Mouse (Mus musculus): ENCODE data around the gene Cux2. TPM values are rescaled to one million over a fixed set of nuclear protein-coding genes. Genes with fewer than 3 reads are reported as not detected.

The Cux2 gene
- polyA plus RNA-seq, 1 experiment: not detected

DNA sequence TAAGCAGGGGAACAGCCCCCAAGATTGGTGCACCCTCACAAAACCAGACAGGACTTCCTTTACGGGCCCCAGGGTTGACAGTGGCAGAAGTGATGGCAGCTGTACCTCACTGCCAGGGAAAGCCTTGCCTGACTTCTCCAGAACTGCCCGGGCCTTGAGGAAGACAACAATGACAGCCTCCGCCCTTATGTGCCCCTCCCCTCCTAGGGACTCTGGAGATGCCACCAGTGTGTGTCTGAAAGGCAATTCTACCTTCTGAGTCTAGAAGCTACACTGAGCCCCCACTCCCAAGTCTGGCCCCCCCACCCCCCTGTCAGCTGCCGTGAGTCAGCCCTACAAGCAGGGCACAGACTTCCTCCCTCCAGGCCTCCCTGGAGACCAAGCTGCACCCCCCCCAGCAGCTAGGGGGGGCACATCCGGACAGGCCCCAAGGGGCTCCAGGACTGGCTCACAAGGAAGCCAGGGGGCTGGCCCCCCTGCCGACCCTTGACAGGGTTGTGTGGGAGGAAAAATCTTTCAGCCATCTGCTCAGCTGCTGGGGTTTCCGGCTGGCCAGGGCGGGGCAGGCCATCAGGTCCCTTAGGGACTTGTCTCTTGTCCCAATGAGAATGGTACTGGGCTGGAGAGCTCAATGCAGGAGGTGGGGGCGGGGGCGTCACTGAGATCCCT lies 216.2 kb downstream of the Cux2 start:
- Histone ChIP-seq H3K9me3 (no peaks in the 10 kb centered on the region), H3K4me1 (peaks cover 85% of the 10 kb centered on the region), H3K4me3 (replicated peaks) (peak overlapping the region; percentile 95), H3K36me3 (replicated peaks; ENCODE audit: low read length) (peaks cover 59% of the 10 kb centered on the region), H3K27me3 (replicated peaks) (peaks cover 13% of the 10 kb centered on the region)
- TF ChIP-seq FLI1 (IDR thresholded peaks at IDR 0.05; ENCODE audit: low read length) (no peak), GATA1 (IDR thresholded peaks at IDR 0.05; ENCODE audit: borderline replicate concordance, low read length) (no peak)

- Histone ChIP-seq H3K27me3 (replicated peaks) (peaks cover 7% of the 10 kb centered on the region), H3K36me3 (replicated peaks; ENCODE audit: low read length) (peaks cover 64% of the 10 kb centered on the region), H3K9me3 (no peaks in the 10 kb centered on the region), H3K4me3 (replicated peaks) (peak overlapping the region; percentile 95), H3K4me1 (peaks cover 85% of the 10 kb centered on the region)
- TF ChIP-seq FLI1 (IDR thresholded peaks at IDR 0.05; ENCODE audit: low read length): no peak
- TF ChIP-seq GATA1 (IDR thresholded peaks at IDR 0.05; ENCODE audit: borderline replicate concordance, low read length): no peak
Observed at GRCm38 (mm10) chr5:121833159-121833558, 216.7 kb downstream of the Cux2 start.

GRCm38 (mm10) chr5:121832376-121833155 lies 217.3 kb downstream of the Cux2 start:
- H3K36me3 ChIP-seq (replicated peaks; ENCODE audit: low read length): peaks cover 70% of the 10 kb centered on the region

GRCm38 (mm10) chr5:121831002-121831601 lies 218.8 kb downstream of the Cux2 start:
- TF ChIP-seq FLI1 (IDR thresholded peaks at IDR 0.05; ENCODE audit: low read length) (no peak), GATA1 (IDR thresholded peaks at IDR 0.05; ENCODE audit: borderline replicate concordance, low read length) (no peak)
- Histone ChIP-seq H3K27me3 (replicated peaks) (no peaks in the 10 kb centered on the region), H3K36me3 (replicated peaks; ENCODE audit: low read length) (peaks cover 85% of the 10 kb centered on the region), H3K9me3 (no peaks in the 10 kb centered on the region), H3K4me1 (peaks cover 94% of the 10 kb centered on the region), H3K4me3 (replicated peaks) (peak overlapping the region; percentile 71)

More at GRCm38 (mm10) chr5:121832376-121833155, 217.3 kb downstream of the Cux2 start:
- H3K27me3 ChIP-seq (replicated peaks): peaks cover 2% of the 10 kb centered on the region
- TF ChIP-seq FLI1 (IDR thresholded peaks at IDR 0.05; ENCODE audit: low read length) (no peak), GATA1 (IDR thresholded peaks at IDR 0.05; ENCODE audit: borderline replicate concordance, low read length) (no peak)
- peaks cover 85% of the 10 kb centered on the region for H3K4me1 ChIP-seq
- peak overlapping the region; percentile 95 for H3K4me3 ChIP-seq (replicated peaks)
- H3K9me3 ChIP-seq: no peaks in the 10 kb centered on the region

- no peaks in the 10 kb centered on the region for H3K27me3 ChIP-seq (replicated peaks)
- no peak overlapping the region for H3K4me3 ChIP-seq (replicated peaks)
- H3K36me3 ChIP-seq (replicated peaks; ENCODE audit: low read length): peaks cover 92% of the 10 kb centered on the region
- TF ChIP-seq GATA1 (IDR thresholded peaks at IDR 0.05; ENCODE audit: borderline replicate concordance, low read length) (no peak), FLI1 (IDR thresholded peaks at IDR 0.05; ENCODE audit: low read length) (no peak)
- H3K9me3 ChIP-seq: no peaks in the 10 kb centered on the region
- peaks cover 97% of the 10 kb centered on the region for H3K4me1 ChIP-seq
Observed at GRCm38 (mm10) chr5:121828491-121829432, 221.1 kb downstream of the Cux2 start.

DNA sequence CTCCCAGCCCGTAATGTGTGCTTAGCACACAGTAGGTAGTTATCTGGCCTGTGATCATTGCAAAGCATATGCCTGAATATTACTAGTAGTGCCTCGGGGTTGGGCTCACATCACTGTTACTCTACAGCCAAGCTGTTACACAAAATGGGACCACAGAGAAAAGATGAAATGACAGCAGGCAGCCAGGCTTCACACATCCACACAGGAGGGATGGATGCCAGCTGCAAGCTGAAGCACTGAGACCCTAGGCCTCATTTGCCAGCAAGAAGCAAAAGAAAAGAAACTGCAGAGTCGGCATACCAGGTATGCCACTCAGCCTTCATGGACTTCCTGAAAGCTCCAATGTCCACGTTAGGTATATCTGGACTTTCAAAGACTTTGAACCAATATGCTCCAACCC lies 222.0 kb downstream of the Cux2 start:
- no peaks in the 10 kb centered on the region for H3K27me3 ChIP-seq (replicated peaks)
- peak overlapping the region; percentile 48 for H3K4me3 ChIP-seq (replicated peaks)
- no peak for TF ChIP-seq GATA1 (IDR thresholded peaks at IDR 0.05; ENCODE audit: borderline replicate concordance, low read length)
- TF ChIP-seq FLI1 (IDR thresholded peaks at IDR 0.05; ENCODE audit: low read length): no peak
- no peaks in the 10 kb centered on the region for H3K9me3 ChIP-seq
- peaks cover 97% of the 10 kb centered on the region for H3K4me1 ChIP-seq
- peaks cover 98% of the 10 kb centered on the region for H3K36me3 ChIP-seq (replicated peaks; ENCODE audit: low read length)

DNA sequence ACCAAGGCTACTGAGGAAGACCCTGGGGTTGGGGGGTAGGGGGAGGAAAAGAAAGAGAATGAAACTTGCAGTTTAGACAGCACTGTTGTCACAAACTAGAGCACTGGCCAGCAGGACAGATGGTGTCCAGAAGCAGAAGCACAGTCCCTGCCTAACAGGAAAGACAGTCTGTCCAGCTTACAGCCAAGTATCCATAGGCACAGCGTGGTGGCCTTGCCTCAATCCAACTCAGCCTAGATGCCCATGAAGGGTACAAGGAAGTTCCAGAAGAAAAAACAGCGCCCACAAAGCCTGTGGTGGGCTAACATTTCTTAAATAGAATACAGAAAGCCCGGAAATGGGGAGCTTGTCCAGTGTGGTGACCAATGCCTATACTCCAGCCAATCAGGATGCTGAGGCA lies 224.3 kb downstream of the Cux2 start:
- TF ChIP-seq GATA1 (IDR thresholded peaks at IDR 0.05; ENCODE audit: borderline replicate concordance, low read length) (no peak), FLI1 (IDR thresholded peaks at IDR 0.05; ENCODE audit: low read length) (no peak)
- peaks cover 97% of the 10 kb centered on the region for H3K4me1 ChIP-seq
- H3K27me3 ChIP-seq (replicated peaks): no peaks in the 10 kb centered on the region
- peak overlapping the region; percentile 74 for H3K4me3 ChIP-seq (replicated peaks)
- peaks cover 99% of the 10 kb centered on the region for H3K36me3 ChIP-seq (replicated peaks; ENCODE audit: low read length)
- no peaks in the 10 kb centered on the region for H3K9me3 ChIP-seq

- TF ChIP-seq FLI1 (IDR thresholded peaks at IDR 0.05; ENCODE audit: low read length) (no peak), GATA1 (IDR thresholded peaks at IDR 0.05; ENCODE audit: borderline replicate concordance, low read length) (no peak)
- Histone ChIP-seq H3K36me3 (replicated peaks; ENCODE audit: low read length) (peaks cover 100% of the 10 kb centered on the region), H3K27me3 (replicated peaks) (no peaks in the 10 kb centered on the region), H3K4me1 (peaks cover 100% of the 10 kb centered on the region), H3K9me3 (no peaks in the 10 kb centered on the region), H3K4me3 (replicated peaks) (peak overlapping the region; percentile 85)
Observed at GRCm38 (mm10) chr5:121824121-121824520, 225.8 kb downstream of the Cux2 start.

- no peaks in the 10 kb centered on the region for H3K27me3 ChIP-seq (replicated peaks)
- H3K36me3 ChIP-seq (replicated peaks; ENCODE audit: low read length): peaks cover 100% of the 10 kb centered on the region
- TF ChIP-seq FLI1 (IDR thresholded peaks at IDR 0.05; ENCODE audit: low read length) (no peak), GATA1 (IDR thresholded peaks at IDR 0.05; ENCODE audit: borderline replicate concordance, low read length) (no peak)
- peaks cover 100% of the 10 kb centered on the region for H3K4me1 ChIP-seq
- H3K4me3 ChIP-seq (replicated peaks): peak overlapping the region; percentile 85
- no peaks in the 10 kb centered on the region for H3K9me3 ChIP-seq
Observed at GRCm38 (mm10) chr5:121823668-121824067, 226.2 kb downstream of the Cux2 start.
